Mouse (Mus musculus) CH12.LX (cell line): ENCODE results near the gene Chst11. TPM values are rescaled to one million over a fixed set of nuclear protein-coding genes. Genes with fewer than 3 reads are reported as not detected.

Experiments used
- DNase-seq: peaks from one replicate; pipeline ENCODE4 v3.0.0-alpha.2; 2013; ENCODE audit errors: extremely low read depth
- H3K27ac ChIP-seq: 2 replicates; pipeline ENCODE4 v1.5.1; 2012; ENCODE audit warnings: low read depth, mild to moderate bottlenecking, control low read depth, moderate library complexity; ENCODE audit not compliant: insufficient read depth
- H3K27me3 ChIP-seq: replicated peaks from 2 replicates; pipeline ENCODE3; 2012; ENCODE audit warnings: inconsistent platforms
- H3K36me3 ChIP-seq, 2 experiments: replicated peaks in 1 of 2; 2 replicates each; pipeline versions ENCODE3 to v1.6.1; 2012; ENCODE audit warnings: inconsistent platforms in 1 of 2, low read length in 1 of 2, mild to moderate bottlenecking in 1 of 2, mixed read lengths in 1 of 2, moderate library complexity in 1 of 2; ENCODE audit not compliant: control insufficient read depth in 1 of 2, insufficient read depth in 1 of 2
- H3K4me1 ChIP-seq, 2 experiments: 2 replicates each; pipeline ENCODE4 v1.6.1; 2012; ENCODE audit warnings: inconsistent platforms in 1 of 2, moderate library complexity in 1 of 2; ENCODE audit not compliant: insufficient read depth in 2 of 2, control insufficient read depth in 1 of 2
- H3K4me2 ChIP-seq: 2 replicates; pipeline ENCODE4 v1.6.1; 2012; ENCODE audit warnings: low read depth, mild to moderate bottlenecking, control low read depth; ENCODE audit not compliant: poor library complexity, insufficient read depth, severe bottlenecking
- H3K4me3 ChIP-seq, 3 experiments: fragments of 150-350 bp in 1 of 3; sonication (generic) in 1 of 3; replicated peaks in 1 of 3; 2 replicates each; pipeline versions ENCODE3 to v1.5.1; 2011 to 2012; ENCODE audit warnings: low read depth in 2 of 3, low read length in 2 of 3, mild to moderate bottlenecking in 2 of 3, moderate library complexity in 2 of 3, control low read depth in 1 of 3, improper control_type of control experiment in 1 of 3, inconsistent platforms in 1 of 3, mixed read lengths in 1 of 3; ENCODE audit not compliant: poor library complexity in 1 of 3
- H3K79me2 ChIP-seq: replicated peaks from 2 replicates; pipeline ENCODE4 v1.6.1; 2012; ENCODE audit warnings: mild to moderate bottlenecking, moderate library complexity; ENCODE audit not compliant: control insufficient read depth, poor library complexity, insufficient read depth, severe bottlenecking; ENCODE audit errors: extremely low read depth
- H3K9ac ChIP-seq: 2 replicates; pipeline ENCODE4 v1.6.1; 2012; ENCODE audit warnings: low read depth, mild to moderate bottlenecking, control low read depth, moderate library complexity; ENCODE audit not compliant: insufficient read depth
- H3K9me3 ChIP-seq: replicated peaks from 2 replicates; pipeline ENCODE3; 2012; ENCODE audit warnings: low read length, inconsistent platforms, mixed read lengths
- BHLHE40 ChIP-seq: IDR thresholded peaks from 2 replicates; pipeline ENCODE4 v1.6.1; 2011; ENCODE audit warnings: mild to moderate bottlenecking, low read depth, low read length, improper control_type of control experiment
- CHD2 ChIP-seq: IDR thresholded peaks from 2 replicates; pipeline ENCODE4 v1.6.1; 2011; ENCODE audit warnings: low read length, improper control_type of control experiment
- E2F4 ChIP-seq: IDR thresholded peaks from 2 replicates; pipeline ENCODE4 v1.6.1; 2011; ENCODE audit warnings: low read depth, low read length, improper control_type of control experiment; ENCODE audit not compliant: insufficient replicate concordance
- ETS1 ChIP-seq: conservative IDR thresholded peaks from 2 replicates; pipeline ENCODE4 v1.6.1; 2012; ENCODE audit warnings: low read depth, mild to moderate bottlenecking, inconsistent platforms, low read length, improper control_type of control experiment, moderate library complexity
- JUN ChIP-seq: IDR thresholded peaks from 2 replicates; pipeline ENCODE4 v1.6.1; 2011; ENCODE audit warnings: low read depth, mild to moderate bottlenecking, low read length, improper control_type of control experiment, moderate library complexity; ENCODE audit not compliant: insufficient read depth
- MAX ChIP-seq: IDR thresholded peaks from 2 replicates; pipeline ENCODE4 v1.6.1; 2011; ENCODE audit warnings: low read length, improper control_type of control experiment
- MYC ChIP-seq: IDR thresholded peaks from 2 replicates; pipeline ENCODE4 v1.6.1; 2011; ENCODE audit warnings: low read depth, mild to moderate bottlenecking, improper control_type of control experiment, low read length
- NELFE ChIP-seq: IDR thresholded peaks from 2 replicates; pipeline ENCODE4 v1.6.1; 2011; ENCODE audit warnings: low read depth, low read length, improper control_type of control experiment
- POLR2A ChIP-seq: IDR thresholded peaks from 2 replicates; pipeline ENCODE4 v1.6.1; 2011; ENCODE audit warnings: low read depth, mild to moderate bottlenecking, improper control_type of control experiment, low read length
- POLR2AphosphoS2 ChIP-seq: IDR thresholded peaks from 2 replicates; pipeline ENCODE4 v1.6.1; 2011; ENCODE audit warnings: low read depth, low read length, improper control_type of control experiment
- SMC3 ChIP-seq: IDR thresholded peaks from 2 replicates; pipeline ENCODE4 v1.6.1; 2011; ENCODE audit warnings: low read depth, low read length, improper control_type of control experiment
- TCF12 ChIP-seq: IDR thresholded peaks from 2 replicates; pipeline ENCODE4 v1.6.1; 2014; ENCODE audit warnings: low read depth, mild to moderate bottlenecking, inconsistent platforms, low read length, improper control_type of control experiment
- UBTF ChIP-seq: IDR thresholded peaks from 2 replicates; pipeline ENCODE4 v1.6.1; 2012; ENCODE audit warnings: low read depth, mild to moderate bottlenecking, inconsistent platforms, low read length, improper control_type of control experiment, moderate library complexity
- USF1 ChIP-seq: IDR thresholded peaks from 2 replicates; pipeline ENCODE4 v1.6.1; 2014; ENCODE audit warnings: low read depth, mild to moderate bottlenecking, inconsistent platforms, low read length, improper control_type of control experiment
- ZC3H11A ChIP-seq: IDR thresholded peaks from 2 replicates; pipeline ENCODE4 v1.6.1; 2012; ENCODE audit warnings: low read depth, mild to moderate bottlenecking, inconsistent platforms, low read length, improper control_type of control experiment
- ZKSCAN1 ChIP-seq: IDR thresholded peaks from 2 replicates; pipeline ENCODE4 v1.6.1; 2012; ENCODE audit warnings: low read depth, inconsistent platforms, low read length, improper control_type of control experiment, borderline replicate concordance
- dilution Hi-C: fragments of 300-500 bp; cut with MboI; formaldehyde crosslinking; loops from 2 replicates; pipeline ENCODE4 v1.14.3; 2020; ENCODE audit warnings: low sequenced_read_pairs; ENCODE audit not compliant: extremely low pct_unique_long_range_greater_than_20kb, extremely low pct_ligation_motif_present
- in situ Hi-C: fragments of 300-500 bp; cut with MboI; formaldehyde crosslinking; loops from 3 replicates; pipeline ENCODE4 v1.14.3; 2019; ENCODE audit warnings: low sequenced_read_pairs, low pct_ligation_motif_present, low pct_unique_long_range_greater_than_20kb, mixed read lengths
- polyA plus RNA-seq: library from polyadenylated mRNA; unstranded; fragments of >175 nt; gene quantifications from 2 replicates; pipeline ENCODE4 v1.2.1, GENCODE M21; 2012; ENCODE audit warnings: low read depth; ENCODE audit not compliant: insufficient read length
- total RNA-seq, 2 experiments: library from RNA; depleted of rRNA; stranded (reverse); fragments of 300-350 nt in 1 of 2; fragments of >200 nt in 1 of 2; gene quantifications; 2 replicates each; pipeline ENCODE4 v1.2.3; 2012 to 2014

Chst11 gene
- total and polyA plus RNA-seq, 3 experiments = 3.6 to 5.3 (median 4.5) TPM

- Histone ChIP-seq H3K27me3 (no peaks in the 10 kb centered on the region), H3K9me3 (peaks cover 3% of the 10 kb centered on the region), H3K9ac (no peak overlapping the region), H3K4me1 (no peaks in the 10 kb centered on the region; a peak in 1 of 4 replicates), H3K4me3 (no peak overlapping the region), H3K36me3 (peaks cover 0 to 2% of the 10 kb centered on the region in 2 experiments), H3K27ac (no peak overlapping the region), H3K79me2 (no peaks in the 10 kb centered on the region), H3K4me2 (no peak overlapping the region)
- in situ Hi-C loops (no loop called here), dilution Hi-C loops (no loop called here)
- no peak for DNase-seq
- TF ChIP-seq MAX = no peak
- TF ChIP-seq UBTF = no peak
- TF ChIP-seq NELFE = no peak
- TF ChIP-seq ETS1 = no peak
- TF ChIP-seq, all 38 proteins: peak for 0
Observed at GRCm38 (mm10) chr10:83116889-83117288, 131.6 kb downstream of the Chst11 start.

- DNase-seq = no peak
- H3K9me3 ChIP-seq = peaks cover 5% of the 10 kb centered on the region
- H3K4me3 ChIP-seq = no peak overlapping the region
- in situ Hi-C loops = no loop called here
- H3K9ac ChIP-seq = no peak overlapping the region
- no peak for TF ChIP-seq BHLHE40
- no peak for TF ChIP-seq E2F4
- TF ChIP-seq MYC = no peak
- TF ChIP-seq JUN = no peak
- no peak for TF ChIP-seq ZKSCAN1
- TF ChIP-seq POLR2A = no peak
- TF ChIP-seq ZC3H11A = no peak
- no peak for TF ChIP-seq CHD2
- no peak for TF ChIP-seq SMC3
- TF ChIP-seq USF1 = no peak
- TF ChIP-seq NELFE = no peak
- TF ChIP-seq TCF12 = no peak
- no peak for TF ChIP-seq POLR2AphosphoS2
- TF ChIP-seq, all 38 proteins: peak for 0
- Histone ChIP-seq H3K4me1 (no peaks in the 10 kb centered on the region), H3K36me3 (peaks cover 0 to 2% of the 10 kb centered on the region in 2 experiments), H3K4me2 (no peak overlapping the region), H3K27me3 (no peaks in the 10 kb centered on the region), H3K79me2 (no peaks in the 10 kb centered on the region), H3K27ac (no peak overlapping the region)
- dilution Hi-C loops = no loop called here
Observed at GRCm38 (mm10) chr10:83117851-83118250, 132.6 kb downstream of the Chst11 start.
